Mouse (Mus musculus) right cerebral cortex, postnatal 10 days (tissue): ENCODE measurements around the gene Poc1a.

ENCODE experiments used
- DNase-seq, 2 experiments: peaks; one replicate each; pipeline ENCODE4 v3.0.0; 2021; ENCODE audit warnings: low spot score in 2 of 2

Gene Poc1a

GRCm38 (mm10) chr9:106399808-106400207 lies 118.9 kb downstream of the Poc1a start:
- DNase-seq = no peak
